Mouse (Mus musculus): ENCODE results near the gene Lemd1.
A peak's percentile ranks its signal among the peaks of the same experiment; 100 is the strongest.

DNA sequence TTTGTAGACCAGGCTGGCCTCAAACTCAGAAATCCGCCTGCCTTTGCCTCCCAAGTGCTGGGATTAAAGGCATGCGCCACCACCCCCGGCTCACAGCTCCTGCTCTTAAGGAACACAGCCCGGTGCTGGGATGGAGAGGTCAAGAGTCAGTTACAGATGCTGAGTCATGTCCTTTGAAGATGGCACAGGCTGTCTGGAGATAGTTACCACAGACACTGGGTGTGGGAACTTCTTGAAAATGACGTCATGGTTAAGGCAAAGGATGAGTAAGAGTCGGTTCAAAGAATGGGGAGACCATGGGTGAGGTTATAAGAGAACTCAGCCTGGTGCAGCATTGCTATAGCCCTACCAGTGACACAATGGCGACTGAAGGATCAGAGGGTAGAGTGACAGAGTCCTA, 73.3 kb downstream of the Lemd1 start:
- TF ChIP-seq CTCF (IDR thresholded peaks at IDR 0.05) (no peak), EP300 (IDR thresholded peaks at IDR 0.05) (peak; percentile 26; the same call in 1 of the 2 replicates)

All from lung, postnatal 0 days (tissue).